Comparison of ENCODE assay signal across 8 mouse cellular contexts in the genomic region with DNA sequence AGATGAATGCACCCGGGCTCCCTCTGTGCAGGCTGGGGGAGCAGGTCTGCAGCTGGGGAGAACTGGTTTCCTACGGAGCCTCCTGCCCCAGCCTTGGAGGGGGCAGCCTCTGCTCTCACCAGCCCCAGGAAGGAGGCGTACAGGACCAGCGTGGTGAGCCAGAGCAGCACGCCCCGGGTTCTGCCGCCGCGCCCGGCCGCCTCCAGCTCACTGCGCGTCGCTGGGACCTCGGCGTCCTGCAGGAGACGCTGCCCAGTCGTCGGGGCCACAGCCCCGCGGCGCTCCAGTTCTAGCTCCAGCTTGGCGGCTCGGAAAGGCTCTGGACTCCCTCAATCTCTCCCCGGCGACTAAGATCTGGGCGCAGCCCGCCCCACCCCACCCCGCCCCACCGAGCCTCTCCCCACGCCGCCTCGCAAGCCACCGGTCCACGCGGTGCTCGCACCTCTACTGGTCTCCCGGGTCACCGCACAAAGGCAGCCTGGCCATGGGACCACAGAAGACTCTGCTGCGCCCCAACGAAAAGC. TPM values are rescaled to one million over a fixed set of nuclear protein-coding genes. Genes with fewer than 3 reads are reported as not detected.
A peak's percentile ranks its signal among the peaks of the same experiment; 100 is the strongest.
DNase-seq lines count a peak whose midpoint lies in the region; ATAC-seq lines count a peak whose summit lies in the region.
"Had no signal": no experiment of that assay in that cellular context is flagged by ENCODE, and none has a peak within 500 bp of the region (broad histone marks: within the 10 kb centered on the region; RNA-seq: fewer than 3 reads in every experiment).

A gene (minus strand): TSS at position 308 of the 524 bp plus-strand sequence.

- DNase-seq in right cerebral cortex, postnatal 4 days = peak; percentile 29
- no peak for DNase-seq in right cerebral cortex, postnatal 14 days
- peak; percentile 4 for DNase-seq in skeletal muscle tissue, adult 2 months (ENCODE audit: low read depth, low spot score)
- no peak for DNase-seq in cerebellum, postnatal 36 days

- H3K27ac ChIP-seq in embryonic facial prominence, embryonic 13.5 days = no peak within 1 kb of the TSS
- H3K27ac ChIP-seq in hindbrain, embryonic 12.5 days = no peak within 1 kb of the TSS
- H3K27ac ChIP-seq in liver, embryonic 15.5 days (replicated peaks) = no peak within 1 kb of the TSS

- H3K4me2 ChIP-seq in embryonic facial prominence, embryonic 13.5 days = peak within 1 kb of the TSS; percentile 90
- H3K4me2 ChIP-seq in hindbrain, embryonic 12.5 days (replicated peaks) = peak within 1 kb of the TSS; percentile 91
- peak within 1 kb of the TSS; percentile 61 for H3K4me2 ChIP-seq in liver, embryonic 15.5 days

- peak within 1 kb of the TSS; percentile 71 for H3K9ac ChIP-seq in embryonic facial prominence, embryonic 13.5 days
- peak within 1 kb of the TSS; percentile 62 for H3K9ac ChIP-seq in hindbrain, embryonic 12.5 days
- no peak within 1 kb of the TSS for H3K9ac ChIP-seq in liver, embryonic 15.5 days

- peaks cover 32% of the 10 kb centered on the region for H3K27me3 ChIP-seq in embryonic facial prominence, embryonic 13.5 days
- H3K27me3 ChIP-seq in hindbrain, embryonic 12.5 days = peaks cover 21% of the 10 kb centered on the region
- peaks cover 36% of the 10 kb centered on the region for H3K27me3 ChIP-seq in liver, embryonic 15.5 days

- H3K4me3 ChIP-seq in embryonic facial prominence, embryonic 13.5 days = peak within 1 kb of the TSS; percentile 51
- peak within 1 kb of the TSS; percentile 48 for H3K4me3 ChIP-seq in hindbrain, embryonic 12.5 days
- peak within 1 kb of the TSS; percentile 42 for H3K4me3 ChIP-seq in liver, embryonic 15.5 days (replicated peaks)

- 2% methylated on average over 41 of the region's 41 CpGs for WGBS in embryonic facial prominence, embryonic 13.5 days
- 1% methylated on average over 40 of the region's 41 CpGs for WGBS in hindbrain, embryonic 12.5 days
- 2% methylated on average over 41 of the region's 41 CpGs for WGBS in liver, embryonic 15.5 days (ENCODE audit: insufficient replicate concordance)

- H3K36me3 ChIP-seq in embryonic facial prominence, embryonic 13.5 days = no peaks in the 10 kb centered on the region
- H3K36me3 ChIP-seq in hindbrain, embryonic 12.5 days = no peaks in the 10 kb centered on the region
- H3K36me3 ChIP-seq in liver, embryonic 15.5 days (replicated peaks) = no peaks in the 10 kb centered on the region

- no peaks in the 10 kb centered on the region for H3K9me3 ChIP-seq in embryonic facial prominence, embryonic 13.5 days
- no peaks in the 10 kb centered on the region for H3K9me3 ChIP-seq in hindbrain, embryonic 12.5 days (replicated peaks)
- no peaks in the 10 kb centered on the region for H3K9me3 ChIP-seq in liver, embryonic 15.5 days (replicated peaks)

- ATAC-seq in embryonic facial prominence, embryonic 13.5 days (ENCODE audit: insufficient number of reproducible peaks, insufficient read depth, low FRiP score, low TSS enrichment, low read depth) = peak; percentile 64; the same call in 1 of the 2 replicates
- peak; percentile 35 for ATAC-seq in hindbrain, embryonic 12.5 days (ENCODE audit: low FRiP score)
- ATAC-seq in liver, embryonic 15.5 days (ENCODE audit: insufficient read depth) = no peak

- H3K4me1 ChIP-seq in embryonic facial prominence, embryonic 13.5 days = 0 out of 2 replicates have a peak, but pooled peaks cover 5% of the 10 kb centered on the region
- H3K4me1 ChIP-seq in hindbrain, embryonic 12.5 days = peaks cover 8% of the 10 kb centered on the region
- no peaks in the 10 kb centered on the region; the same call in 1 of the 2 replicates for H3K4me1 ChIP-seq in liver, embryonic 15.5 days (replicated peaks)

RNA-seq across cellular contexts. Expression of the gene that starts here (rescaled TPM):
- polyA plus RNA-seq in embryonic facial prominence, embryonic 13.5 days (2015; fragmentation: Nextera tagmentation; extraction: Ambion mirVana) = not detected in 2 replicates
- not detected in 2 replicates for polyA plus RNA-seq in hindbrain, embryonic 12.5 days (2016; fragmentation: Nextera tagmentation; extraction: Ambion mirVana)
- polyA plus RNA-seq in liver, embryonic 15.5 days (2015; fragmentation: Nextera tagmentation; extraction: Ambion mirVana) = not detected in 2 replicates
- polyA plus RNA-seq: cortical plate, adult 2 months had no signal

Comparison
In these comparisons a context has a peak if more than half of its experiments do, and no peak if none do; other contexts are left out.
1. DNase-seq: peak in right cerebral cortex, postnatal 4 days (single experiment) and skeletal muscle tissue, adult 2 months (single experiment); none in right cerebral cortex, postnatal 14 days (single experiment) and cerebellum, postnatal 36 days (0 of 2).
2. Peak in ATAC-seq, H3K4me3 ChIP-seq, H3K9ac ChIP-seq and H3K4me2 ChIP-seq in embryonic facial prominence, embryonic 13.5 days; RNA of the gene not detected or under 1 TPM.
3. Peak in ATAC-seq, H3K4me3 ChIP-seq, H3K9ac ChIP-seq and H3K4me2 ChIP-seq in hindbrain, embryonic 12.5 days; RNA of the gene not detected or under 1 TPM.
4. Peak in every context shown above with its lines, with median percentiles within 50 percentile points of each other: H3K4me2 ChIP-seq and H3K4me3 ChIP-seq.